Mouse (Mus musculus): ENCODE data around the gene Tmprss12.

- no peak for TF ChIP-seq CTCF (IDR thresholded peaks at IDR 0.05; ENCODE audit: borderline replicate concordance, extremely low read depth, insufficient read depth, insufficient read length)
- TF ChIP-seq POLR2A (IDR thresholded peaks at IDR 0.05; ENCODE audit: borderline replicate concordance, extremely low read depth, insufficient read depth, insufficient read length, poor library complexity, severe bottlenecking) = no peak
Observed at GRCm38 (mm10) chr15:100319884-100320283, 39.2 kb downstream of the Tmprss12 start.

Measured in brain, embryonic 14.5 days (tissue).